15 mouse cellular contexts compared by ENCODE assay signal in the genomic region with DNA sequence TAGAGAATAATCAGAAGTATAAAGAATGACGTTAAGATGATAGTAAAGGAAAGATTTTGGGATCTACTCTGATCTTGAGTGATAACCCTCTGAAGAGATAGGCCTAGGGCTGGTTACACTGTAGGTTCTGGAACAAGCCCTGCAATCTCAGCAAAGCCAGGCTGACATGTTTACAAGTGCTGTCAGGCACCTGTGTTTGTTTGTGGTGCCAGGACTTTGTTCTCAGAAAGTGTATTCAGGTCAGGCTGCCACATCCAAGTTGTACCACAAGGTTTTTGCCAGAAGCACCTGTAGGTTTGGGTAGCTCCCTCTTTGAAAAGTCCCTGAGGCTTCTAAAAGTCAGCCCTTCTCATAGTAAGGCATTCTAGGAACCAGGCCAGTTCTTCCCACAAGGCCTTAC. TPM values are rescaled to one million over a fixed set of nuclear protein-coding genes. Genes with fewer than 3 reads are reported as not detected.
A peak's percentile ranks its signal among the peaks of the same experiment; 100 is the strongest.
DNase-seq lines count a peak whose midpoint lies in the region; ATAC-seq and TF ChIP-seq lines count a peak whose summit lies in the region.
"Had no signal": no experiment of that assay in that cellular context is flagged by ENCODE, and none has a peak within 500 bp of the region (broad histone marks: within the 10 kb centered on the region; RNA-seq: fewer than 3 reads in every experiment).

No protein-coding gene starts in this region.

- DNase-seq in neural tube, embryonic 10.5 days (ENCODE audit: extremely low spot score, low spot score): no peak
- peak; percentile 24 for DNase-seq in yolk sac, embryonic 10.5 days (ENCODE audit: low spot score)
- no peak for DNase-seq in left cerebral cortex, adult 2 months (ENCODE audit: extremely low spot score in 1 of 2, low spot score in 2 of 2)

- H3K36me3 ChIP-seq in intestine, postnatal 0 days (ENCODE audit: control insufficient read depth, insufficient read depth): no peaks in the 10 kb centered on the region; the same call in 1 of the 2 replicates
- H3K36me3 ChIP-seq in intestine, embryonic 16.5 days (ENCODE audit: control insufficient read depth, insufficient read depth, low read length): no peaks in the 10 kb centered on the region
- H3K36me3 ChIP-seq in neural tube, embryonic 13.5 days: peaks cover 12% of the 10 kb centered on the region
- no peaks in the 10 kb centered on the region for H3K36me3 ChIP-seq in embryonic facial prominence, embryonic 15.5 days

- intact Hi-C loops in left cerebral cortex, adult 2 months (cut with DNase I): loop anchor here (5.0 kb wide), 2 partner anchors 83 to 408 kb away; partner anchors contain the start of gene Samd10

- H3K4me1 ChIP-seq in intestine, postnatal 0 days (replicated peaks; ENCODE audit: control insufficient read depth, insufficient read depth, low read length): no peaks in the 10 kb centered on the region
- H3K4me1 ChIP-seq in intestine, embryonic 16.5 days (ENCODE audit: control insufficient read depth, insufficient read depth, low read length): peaks cover 11% of the 10 kb centered on the region
- H3K4me1 ChIP-seq in neural tube, embryonic 13.5 days (replicated peaks): peaks cover 14% of the 10 kb centered on the region
- peaks cover 12% of the 10 kb centered on the region for H3K4me1 ChIP-seq in embryonic facial prominence, embryonic 15.5 days

- 72% methylated on average over 1 of the region's 1 CpGs for WGBS in intestine, postnatal 0 days
- WGBS in intestine, embryonic 16.5 days: 85% methylated on average over 1 of the region's 1 CpGs
- 92% methylated on average over 1 of the region's 1 CpGs for WGBS in neural tube, embryonic 13.5 days
- 78% methylated on average over 1 of the region's 1 CpGs for WGBS in embryonic facial prominence, embryonic 15.5 days

- H3K9me3 ChIP-seq in intestine, postnatal 0 days (ENCODE audit: control insufficient read depth): no peaks in the 10 kb centered on the region
- no peaks in the 10 kb centered on the region for H3K9me3 ChIP-seq in intestine, embryonic 16.5 days (ENCODE audit: control insufficient read depth, low read length)
- H3K9me3 ChIP-seq in neural tube, embryonic 13.5 days: no peaks in the 10 kb centered on the region
- H3K9me3 ChIP-seq in embryonic facial prominence, embryonic 15.5 days (replicated peaks): no peaks in the 10 kb centered on the region
- H3K9me3 ChIP-seq: heart, embryonic 12.5 days; hindbrain, embryonic 15.5 days had no signal

- no peak overlapping the region for H3K9ac ChIP-seq in intestine, postnatal 0 days (ENCODE audit: low read depth, low read length)
- H3K9ac ChIP-seq in intestine, embryonic 16.5 days (ENCODE audit: low read depth, low read length): no peak overlapping the region
- no peak overlapping the region for H3K9ac ChIP-seq in neural tube, embryonic 13.5 days
- H3K9ac ChIP-seq in embryonic facial prominence, embryonic 15.5 days: no peak overlapping the region
- H3K9ac ChIP-seq: heart, embryonic 12.5 days; hindbrain, embryonic 15.5 days had no signal

- H3K27ac ChIP-seq in intestine, postnatal 0 days (ENCODE audit: low read depth, low read length): 0 out of 2 replicates have a peak overlapping the region, but pooled peaks have one; percentile 66
- H3K27ac ChIP-seq in intestine, embryonic 16.5 days (ENCODE audit: low read length): no peak overlapping the region
- H3K27ac ChIP-seq in neural tube, embryonic 13.5 days (replicated peaks): 0 out of 2 replicates have a peak overlapping the region, but pooled peaks have one; percentile 34
- H3K27ac ChIP-seq in embryonic facial prominence, embryonic 15.5 days (replicated peaks): peak overlapping the region; percentile 39; the same call in 1 of the 2 replicates
- H3K27ac ChIP-seq in left cerebral cortex, adult 2 months: no peak overlapping the region; the same call in 1 of the 2 replicates

- ATAC-seq in intestine, postnatal 0 days: no peak
- ATAC-seq in intestine, embryonic 16.5 days: no peak
- ATAC-seq in neural tube, embryonic 13.5 days (ENCODE audit: low read depth): no peak
- no peak for ATAC-seq in embryonic facial prominence, embryonic 15.5 days (ENCODE audit: insufficient number of reproducible peaks, low FRiP score, low TSS enrichment, low read depth)
- ATAC-seq: forebrain, embryonic 14.5 days had no signal

- H3K4me3 ChIP-seq in intestine, postnatal 0 days (ENCODE audit: low read depth, low read length): no peak overlapping the region
- no peak overlapping the region for H3K4me3 ChIP-seq in intestine, embryonic 16.5 days (ENCODE audit: low read length)
- H3K4me3 ChIP-seq in neural tube, embryonic 13.5 days: no peak overlapping the region
- no peak overlapping the region for H3K4me3 ChIP-seq in embryonic facial prominence, embryonic 15.5 days (replicated peaks)
- H3K4me3 ChIP-seq in left cerebral cortex, adult 2 months: no peak overlapping the region
- H3K4me3 ChIP-seq: heart, embryonic 12.5 days had no signal

- no peak overlapping the region for H3K4me2 ChIP-seq in intestine, postnatal 0 days (replicated peaks; ENCODE audit: low read depth)
- no peak overlapping the region; the same call in 1 of the 2 replicates for H3K4me2 ChIP-seq in intestine, embryonic 16.5 days (ENCODE audit: low read depth, low read length)
- H3K4me2 ChIP-seq in neural tube, embryonic 13.5 days: peak overlapping the region; percentile 65; the same call in 1 of the 2 replicates
- H3K4me2 ChIP-seq in embryonic facial prominence, embryonic 15.5 days (replicated peaks): no peak overlapping the region

- TF ChIP-seq CTCF in intestine, postnatal 0 days (IDR thresholded peaks at IDR 0.05; ENCODE audit: low read depth): no peak
- TF ChIP-seq CTCF in left cerebral cortex, adult 2 months (IDR thresholded peaks at IDR 0.05): no peak

- no peaks in the 10 kb centered on the region for H3K27me3 ChIP-seq in intestine, postnatal 0 days (replicated peaks; ENCODE audit: control insufficient read depth, insufficient read depth, low read length)
- H3K27me3 ChIP-seq in intestine, embryonic 16.5 days (replicated peaks; ENCODE audit: control insufficient read depth, insufficient read depth, low read length): no peaks in the 10 kb centered on the region
- H3K27me3 ChIP-seq in neural tube, embryonic 13.5 days: no peaks in the 10 kb centered on the region
- no peaks in the 10 kb centered on the region for H3K27me3 ChIP-seq in embryonic facial prominence, embryonic 15.5 days
- H3K27me3 ChIP-seq: heart, embryonic 12.5 days; hindbrain, embryonic 15.5 days had no signal

RNA-seq across cellular contexts. Expression of gene Ppdpf, which starts 2.3 kb away (rescaled TPM):
- 197 TPM in 2 replicates for polyA plus RNA-seq in intestine, postnatal 0 days (2015; fragmentation: Nextera tagmentation; extraction: Ambion mirVana)
- 275 and 287 TPM in 2 replicates for polyA plus RNA-seq in intestine, embryonic 16.5 days (2015; fragmentation: Nextera tagmentation; extraction: Ambion mirVana)
- polyA plus RNA-seq in neural tube, embryonic 13.5 days (2015; fragmentation: Nextera tagmentation; extraction: Ambion mirVana): 331 and 431 TPM in 2 replicates
- polyA plus RNA-seq in embryonic facial prominence, embryonic 15.5 days (2015; fragmentation: Nextera tagmentation; extraction: Ambion mirVana): 268 and 282 TPM in 2 replicates
- 10 to 100 TPM; 72.8 to 77.8 TPM for total RNA-seq in left cerebral cortex, adult 2 months (2021)

RNA-seq across cellular contexts. Expression of gene Ptk6, which starts 13.3 kb away (rescaled TPM):
- polyA plus RNA-seq in intestine, postnatal 0 days (2015; fragmentation: Nextera tagmentation; extraction: Ambion mirVana): 1.9 and 2.4 TPM in 2 replicates
- 0.45 and 0.70 TPM in 2 replicates for polyA plus RNA-seq in intestine, embryonic 16.5 days (2015; fragmentation: Nextera tagmentation; extraction: Ambion mirVana)
- polyA plus RNA-seq in neural tube, embryonic 13.5 days (2015; fragmentation: Nextera tagmentation; extraction: Ambion mirVana): not detected in 2 replicates
- 1.5 and 1.6 TPM in 2 replicates for polyA plus RNA-seq in embryonic facial prominence, embryonic 15.5 days (2015; fragmentation: Nextera tagmentation; extraction: Ambion mirVana)
- total RNA-seq in left cerebral cortex, adult 2 months (2021): under 1 TPM in 1 of 2 experiments, not detected in 1; 0.11 TPM
- total RNA-seq: gastrocnemius, adult 8-10 months; left cerebral cortex, adult 8-10 months; megakaryocyte, adult 5-6 weeks had no signal
- polyA plus RNA-seq: embryonic facial prominence, embryonic 11.5 days; forebrain, embryonic 14.5 days; heart, embryonic 12.5 days; hindbrain, embryonic 15.5 days had no signal

RNA-seq across cellular contexts. Expression of gene Srms, which starts 23.7 kb away (rescaled TPM):
- 0.17 and 0.20 TPM in 2 replicates for polyA plus RNA-seq in intestine, postnatal 0 days (2015; fragmentation: Nextera tagmentation; extraction: Ambion mirVana)
- polyA plus RNA-seq in intestine, embryonic 16.5 days (2015; fragmentation: Nextera tagmentation; extraction: Ambion mirVana): 0.10 and 0.20 TPM in 2 replicates
- 0.14 and 0.22 TPM in 2 replicates for polyA plus RNA-seq in neural tube, embryonic 13.5 days (2015; fragmentation: Nextera tagmentation; extraction: Ambion mirVana)
- polyA plus RNA-seq in embryonic facial prominence, embryonic 15.5 days (2015; fragmentation: Nextera tagmentation; extraction: Ambion mirVana): 0.64 and 0.76 TPM in 2 replicates
- total RNA-seq in left cerebral cortex, adult 2 months (2021): under 1 TPM; 0.25 to 0.26 TPM
- total RNA-seq: megakaryocyte, adult 5-6 weeks had no signal
- polyA plus RNA-seq: embryonic facial prominence, embryonic 11.5 days had no signal

RNA-seq across cellular contexts. Expression of gene Fndc11, which starts 30.5 kb away (rescaled TPM):
- 0.13 TPM in 1 of 2 replicates, not detected in the other for polyA plus RNA-seq in intestine, postnatal 0 days (2015; fragmentation: Nextera tagmentation; extraction: Ambion mirVana)
- 0.18 TPM in 1 of 2 replicates, not detected in the other for polyA plus RNA-seq in intestine, embryonic 16.5 days (2015; fragmentation: Nextera tagmentation; extraction: Ambion mirVana)
- not detected in 2 replicates for polyA plus RNA-seq in neural tube, embryonic 13.5 days (2015; fragmentation: Nextera tagmentation; extraction: Ambion mirVana)
- 0.20 and 0.23 TPM in 2 replicates for polyA plus RNA-seq in embryonic facial prominence, embryonic 15.5 days (2015; fragmentation: Nextera tagmentation; extraction: Ambion mirVana)
- not detected for total RNA-seq in left cerebral cortex, adult 2 months (2021)
- total RNA-seq: gastrocnemius, adult 8-10 months; left cerebral cortex, adult 8-10 months; megakaryocyte, adult 5-6 weeks; monocyte, adult 5-6 weeks had no signal
- polyA plus RNA-seq: embryonic facial prominence, embryonic 11.5 days; heart, embryonic 12.5 days had no signal

RNA-seq across cellular contexts. Expression of gene Eef1a2, which starts 32.5 kb away (rescaled TPM):
- polyA plus RNA-seq in intestine, postnatal 0 days (2015; fragmentation: Nextera tagmentation; extraction: Ambion mirVana): 0.38 and 0.58 TPM in 2 replicates
- 0.06 TPM in 2 replicates for polyA plus RNA-seq in intestine, embryonic 16.5 days (2015; fragmentation: Nextera tagmentation; extraction: Ambion mirVana)
- polyA plus RNA-seq in neural tube, embryonic 13.5 days (2015; fragmentation: Nextera tagmentation; extraction: Ambion mirVana): 7.7 and 8.9 TPM in 2 replicates
- polyA plus RNA-seq in embryonic facial prominence, embryonic 15.5 days (2015; fragmentation: Nextera tagmentation; extraction: Ambion mirVana): 0.21 and 0.25 TPM in 2 replicates
- total RNA-seq in left cerebral cortex, adult 2 months (2021): 1,000 to 10,000 TPM; 1,380 to 1,388 TPM
- total RNA-seq: megakaryocyte, adult 5-6 weeks; monocyte, adult 5-6 weeks had no signal

Comparison
In these comparisons a context has a peak if more than half of its experiments do, and no peak if none do; other contexts are left out.
1. H3K27ac ChIP-seq: peak in intestine, postnatal 0 days (single experiment), neural tube, embryonic 13.5 days (single experiment) and embryonic facial prominence, embryonic 15.5 days (single experiment); none in intestine, embryonic 16.5 days (single experiment) and left cerebral cortex, adult 2 months (single experiment).